Mouse (Mus musculus): ENCODE measurements around the gene Pbx2. TPM values are rescaled to one million over a fixed set of nuclear protein-coding genes. Genes with fewer than 3 reads are reported as not detected.

Pbx2 gene
- polyA plus RNA-seq, 1 experiment from 2014 or later = 13.2 TPM

DNA sequence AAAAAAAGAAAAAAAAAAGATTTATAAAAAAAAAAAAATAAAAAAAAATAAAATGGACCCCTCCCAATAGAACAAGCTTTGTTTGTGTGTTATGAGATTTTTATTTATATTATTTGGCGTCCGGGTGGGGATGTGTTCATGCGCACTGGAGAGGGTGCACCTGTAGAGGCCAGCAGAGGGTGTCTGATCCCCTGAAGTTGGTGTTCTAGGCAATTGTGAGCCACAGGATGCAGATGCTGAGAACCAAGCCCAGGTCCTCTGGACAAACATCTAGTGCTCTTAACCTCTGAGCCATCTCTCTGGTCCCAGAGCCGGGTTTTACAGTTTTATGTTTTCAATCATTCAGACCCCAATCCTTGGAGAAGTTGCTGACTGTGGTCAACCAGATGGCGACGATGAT lies 30.6 kb upstream of the Pbx2 start:
- WGBS = 89% methylated on average over 6 of the region's 6 CpGs
- Histone ChIP-seq H3K36me3 (no peaks in the 10 kb centered on the region), H3K4me3 (no peak overlapping the region), H3K9ac (no peak overlapping the region), H3K9me3 (replicated peaks) (no peaks in the 10 kb centered on the region), H3K4me1 (replicated peaks) (peaks cover 12% of the 10 kb centered on the region), H3K27ac (ENCODE audit: poor library complexity, severe bottlenecking) (no peak overlapping the region), H3K27me3 (replicated peaks) (no peaks in the 10 kb centered on the region), H3K4me2 (no peak overlapping the region)
- ATAC-seq (ENCODE audit: insufficient number of reproducible peaks, low FRiP score) = no peak

DNA sequence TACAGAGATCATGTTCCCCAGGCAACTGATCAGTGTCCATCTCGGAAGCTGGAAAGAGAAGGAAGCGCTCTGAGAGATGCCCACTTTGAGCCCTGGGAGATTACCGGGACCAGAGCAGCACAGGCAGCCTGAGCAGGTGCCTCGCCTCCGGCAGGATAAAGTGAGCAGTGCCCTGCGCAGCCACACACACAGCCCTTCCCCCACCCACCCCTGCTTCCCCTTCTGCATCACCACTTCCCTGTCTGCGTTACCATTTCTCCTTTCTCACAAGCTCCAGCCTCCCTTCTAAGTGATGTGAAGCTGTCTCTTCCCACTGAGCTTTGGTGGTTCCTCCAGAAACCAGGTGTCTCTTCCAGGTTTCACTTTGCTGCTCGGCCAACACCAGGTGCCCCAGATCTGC lies 29.9 kb upstream of the Pbx2 start:
- Histone ChIP-seq H3K4me2 (peak overlapping the region; percentile 23; the same call in 1 of the 2 replicates), H3K4me1 (replicated peaks) (peaks cover 12% of the 10 kb centered on the region), H3K36me3 (no peaks in the 10 kb centered on the region), H3K9ac (no peak overlapping the region), H3K27ac (ENCODE audit: poor library complexity, severe bottlenecking) (peak overlapping the region; percentile 10; the same call in 1 of the 2 replicates), H3K9me3 (replicated peaks) (no peaks in the 10 kb centered on the region), H3K27me3 (replicated peaks) (no peaks in the 10 kb centered on the region), H3K4me3 (no peak overlapping the region)
- no peak for ATAC-seq (ENCODE audit: insufficient number of reproducible peaks, low FRiP score)
- WGBS = 32% methylated on average over 8 of the region's 8 CpGs

DNA sequence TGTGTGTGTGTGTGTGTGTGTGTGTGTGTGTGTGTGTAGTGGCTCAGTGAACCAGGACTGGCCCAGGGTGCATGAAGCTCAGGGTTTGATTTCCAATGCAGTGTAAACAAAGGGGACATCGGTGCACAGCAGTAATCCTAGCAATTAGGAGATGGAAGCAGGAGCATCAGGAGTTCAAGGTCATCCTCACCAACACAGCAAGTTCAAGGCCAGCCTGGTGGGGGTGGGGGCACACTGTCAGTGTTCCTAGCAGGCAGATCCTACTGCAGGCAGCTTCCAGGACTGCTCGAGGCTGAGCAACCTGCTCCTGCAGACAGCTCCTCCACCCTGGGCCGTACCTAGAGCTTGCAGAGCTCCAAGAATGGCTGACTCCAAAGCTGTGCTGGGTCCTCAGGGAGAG lies 28.5 kb upstream of the Pbx2 start:
- Histone ChIP-seq H3K4me3 (no peak overlapping the region), H3K27ac (ENCODE audit: poor library complexity, severe bottlenecking) (no peak overlapping the region), H3K27me3 (replicated peaks) (peaks cover 8% of the 10 kb centered on the region; the same call in 1 of the 2 replicates), H3K9me3 (replicated peaks) (no peaks in the 10 kb centered on the region), H3K9ac (no peak overlapping the region), H3K4me2 (no peak overlapping the region), H3K4me1 (replicated peaks) (peaks cover 12% of the 10 kb centered on the region), H3K36me3 (no peaks in the 10 kb centered on the region)
- WGBS = 55% methylated on average over 3 of the region's 3 CpGs
- no peak for ATAC-seq (ENCODE audit: insufficient number of reproducible peaks, low FRiP score)

DNA sequence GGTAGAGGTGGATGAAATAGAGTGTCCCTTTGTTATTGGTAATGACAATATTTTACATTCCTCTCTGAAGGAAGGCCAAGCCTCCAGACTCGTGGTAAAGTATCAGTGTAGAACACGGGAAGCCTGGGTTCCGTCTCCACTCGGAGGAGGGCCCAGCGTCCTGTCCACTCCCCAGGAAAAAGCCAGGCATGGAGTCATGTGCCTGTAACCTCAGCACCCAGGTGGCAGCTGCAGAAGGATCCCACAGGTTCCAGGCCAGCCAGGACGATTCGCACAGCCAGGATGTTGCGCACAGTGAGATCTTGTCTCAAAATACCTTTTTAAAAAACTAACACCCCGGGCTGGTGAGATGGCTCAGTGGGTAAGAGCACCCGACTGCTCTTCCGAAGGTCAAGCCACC lies 27.7 kb upstream of the Pbx2 start:
- peaks cover 11% of the 10 kb centered on the region for H3K27me3 ChIP-seq (replicated peaks)
- ATAC-seq (ENCODE audit: insufficient number of reproducible peaks, low FRiP score) = no peak
- peaks cover 12% of the 10 kb centered on the region for H3K4me1 ChIP-seq (replicated peaks)
- 59% methylated on average over 11 of the region's 11 CpGs for WGBS
- H3K36me3 ChIP-seq = no peaks in the 10 kb centered on the region
- H3K9me3 ChIP-seq (replicated peaks) = no peaks in the 10 kb centered on the region
- no peak overlapping the region for H3K9ac ChIP-seq
- H3K27ac ChIP-seq (ENCODE audit: poor library complexity, severe bottlenecking) = no peak overlapping the region
- no peak overlapping the region for H3K4me2 ChIP-seq
- H3K4me3 ChIP-seq = no peak overlapping the region

DNA sequence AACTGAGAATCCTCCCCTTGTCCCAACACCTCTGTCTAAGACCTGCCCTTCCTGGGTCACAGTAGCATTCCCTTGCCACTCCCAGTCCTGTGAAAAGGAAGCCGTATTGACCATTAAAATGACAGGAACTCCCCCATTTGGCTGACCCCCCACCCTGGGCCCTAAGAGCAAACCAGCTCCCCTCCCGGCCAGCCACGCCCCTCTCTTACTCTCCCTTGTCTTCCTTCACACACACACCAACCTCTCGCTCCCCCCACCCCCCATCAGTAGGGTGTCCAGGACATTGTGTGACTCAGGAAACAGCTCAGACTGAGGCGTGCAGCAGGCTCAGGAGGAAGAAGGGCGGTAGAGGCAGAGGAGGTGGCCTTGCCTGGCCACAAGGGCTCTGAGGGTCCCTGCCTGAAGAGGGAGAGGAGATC lies 27.1 kb upstream of the Pbx2 start, which contains the start of gene Notch4:
Gene Notch4, plus strand, starts transcription at position 266 of the 419 bp plus-strand sequence.
- no peaks in the 10 kb centered on the region for H3K36me3 ChIP-seq
- H3K9ac ChIP-seq = peak within 1 kb of the TSS; percentile 55
- H3K4me2 ChIP-seq = peak within 1 kb of the TSS; percentile 62
- ATAC-seq (ENCODE audit: insufficient number of reproducible peaks, low FRiP score) = peak; percentile 71
- H3K4me3 ChIP-seq = peak within 1 kb of the TSS; percentile 28
- H3K4me1 ChIP-seq (replicated peaks) = peaks cover 12% of the 10 kb centered on the region
- WGBS = 6% methylated on average over 6 of the region's 6 CpGs
- peak within 1 kb of the TSS; percentile 86 for H3K27ac ChIP-seq (ENCODE audit: poor library complexity, severe bottlenecking)
- no peaks in the 10 kb centered on the region for H3K9me3 ChIP-seq (replicated peaks)
- H3K27me3 ChIP-seq (replicated peaks) = peaks cover 13% of the 10 kb centered on the region

DNA sequence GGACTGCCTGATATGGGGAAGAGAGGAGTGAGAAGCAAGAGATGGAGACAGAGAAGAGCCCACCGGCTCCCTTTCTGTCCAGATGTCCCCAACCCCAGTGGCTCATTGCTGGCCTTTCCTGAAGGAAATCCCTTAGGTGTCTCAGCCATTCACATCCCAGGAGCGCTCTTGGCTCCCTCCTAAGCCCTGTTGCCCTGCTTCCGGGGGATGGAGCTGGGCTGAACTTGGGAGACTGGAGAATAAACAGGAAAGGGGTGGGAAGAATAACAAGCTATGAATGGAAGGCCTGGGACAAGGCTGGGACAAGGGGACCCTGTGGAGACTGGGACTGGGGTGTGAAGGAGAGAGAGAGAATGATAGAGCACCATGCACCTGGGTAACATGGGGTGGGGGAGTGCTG lies 26.3 kb upstream of the Pbx2 start:
- peak; percentile 60 for ATAC-seq (ENCODE audit: insufficient number of reproducible peaks, low FRiP score)
- Histone ChIP-seq H3K9me3 (replicated peaks) (no peaks in the 10 kb centered on the region), H3K4me3 (peak overlapping the region; percentile 28), H3K27ac (ENCODE audit: poor library complexity, severe bottlenecking) (peak overlapping the region; percentile 86), H3K27me3 (replicated peaks) (peaks cover 16% of the 10 kb centered on the region), H3K4me2 (peak overlapping the region; percentile 62), H3K9ac (peak overlapping the region; percentile 55), H3K36me3 (no peaks in the 10 kb centered on the region), H3K4me1 (replicated peaks) (peaks cover 12% of the 10 kb centered on the region)
- WGBS = 21% methylated on average over 3 of the region's 3 CpGs

DNA sequence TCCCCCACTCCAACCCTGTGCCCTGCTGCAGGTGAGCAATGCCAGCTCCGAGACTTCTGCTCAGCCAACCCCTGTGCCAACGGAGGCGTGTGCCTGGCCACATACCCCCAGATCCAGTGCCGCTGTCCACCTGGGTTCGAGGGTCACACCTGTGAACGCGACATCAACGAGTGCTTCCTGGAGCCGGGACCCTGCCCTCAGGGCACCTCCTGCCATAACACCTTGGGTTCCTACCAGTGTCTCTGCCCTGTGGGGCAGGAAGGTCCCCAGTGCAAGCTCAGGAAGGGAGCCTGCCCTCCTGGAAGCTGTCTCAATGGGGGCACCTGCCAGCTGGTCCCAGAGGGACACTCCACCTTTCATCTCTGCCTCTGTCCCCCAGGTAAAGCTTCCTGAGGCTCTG lies 23.8 kb upstream of the Pbx2 start:
- Histone ChIP-seq H3K4me2 (no peak overlapping the region), H3K4me1 (replicated peaks) (peaks cover 12% of the 10 kb centered on the region), H3K4me3 (no peak overlapping the region), H3K9me3 (replicated peaks) (0 out of 2 replicates have a peak, but pooled peaks cover 3% of the 10 kb centered on the region), H3K36me3 (peaks cover 11% of the 10 kb centered on the region), H3K27me3 (replicated peaks) (peaks cover 19% of the 10 kb centered on the region), H3K9ac (no peak overlapping the region), H3K27ac (ENCODE audit: poor library complexity, severe bottlenecking) (no peak overlapping the region)
- no peak for ATAC-seq (ENCODE audit: insufficient number of reproducible peaks, low FRiP score)
- 68% methylated on average over 9 of the region's 9 CpGs for WGBS

DNA sequence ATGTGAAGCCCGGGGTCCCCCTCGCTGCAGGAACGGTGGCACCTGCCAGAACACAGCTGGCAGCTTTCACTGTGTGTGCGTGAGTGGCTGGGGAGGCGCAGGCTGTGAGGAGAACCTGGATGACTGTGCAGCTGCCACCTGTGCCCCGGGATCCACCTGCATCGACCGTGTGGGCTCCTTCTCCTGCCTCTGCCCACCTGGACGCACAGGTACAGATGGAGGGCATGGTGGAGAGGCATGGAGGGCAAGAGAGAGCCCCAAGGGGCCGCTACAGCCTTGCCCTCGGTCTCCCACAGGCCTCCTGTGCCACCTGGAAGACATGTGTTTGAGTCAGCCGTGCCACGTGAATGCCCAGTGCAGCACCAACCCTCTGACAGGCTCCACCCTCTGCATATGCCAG lies 22.6 kb upstream of the Pbx2 start:
- Histone ChIP-seq H3K4me1 (replicated peaks) (peaks cover 12% of the 10 kb centered on the region), H3K4me2 (no peak overlapping the region), H3K27me3 (replicated peaks) (peaks cover 19% of the 10 kb centered on the region), H3K9me3 (replicated peaks) (0 out of 2 replicates have a peak, but pooled peaks cover 3% of the 10 kb centered on the region), H3K36me3 (peaks cover 11% of the 10 kb centered on the region), H3K9ac (no peak overlapping the region), H3K27ac (ENCODE audit: poor library complexity, severe bottlenecking) (no peak overlapping the region), H3K4me3 (no peak overlapping the region)
- 79% methylated on average over 13 of the region's 13 CpGs for WGBS
- ATAC-seq (ENCODE audit: insufficient number of reproducible peaks, low FRiP score) = no peak

DNA sequence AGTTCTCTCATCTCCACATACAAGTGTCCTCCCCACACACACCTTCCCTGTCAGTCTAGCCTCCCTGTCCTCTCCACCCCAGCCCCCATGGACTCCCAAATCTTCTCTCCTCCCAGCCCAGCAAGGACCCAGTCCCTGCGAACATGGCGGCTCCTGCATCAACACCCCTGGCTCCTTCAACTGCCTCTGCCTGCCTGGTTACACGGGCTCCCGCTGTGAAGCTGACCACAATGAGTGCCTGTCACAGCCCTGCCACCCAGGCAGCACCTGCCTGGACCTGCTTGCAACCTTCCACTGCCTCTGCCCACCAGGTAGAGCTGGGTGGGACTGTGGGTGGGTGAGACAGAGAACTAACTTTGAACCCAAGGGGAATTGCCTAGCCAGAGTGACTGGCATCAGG lies 21.1 kb upstream of the Pbx2 start:
- H3K4me2 ChIP-seq = no peak overlapping the region
- WGBS = 60% methylated on average over 4 of the region's 4 CpGs

DNA sequence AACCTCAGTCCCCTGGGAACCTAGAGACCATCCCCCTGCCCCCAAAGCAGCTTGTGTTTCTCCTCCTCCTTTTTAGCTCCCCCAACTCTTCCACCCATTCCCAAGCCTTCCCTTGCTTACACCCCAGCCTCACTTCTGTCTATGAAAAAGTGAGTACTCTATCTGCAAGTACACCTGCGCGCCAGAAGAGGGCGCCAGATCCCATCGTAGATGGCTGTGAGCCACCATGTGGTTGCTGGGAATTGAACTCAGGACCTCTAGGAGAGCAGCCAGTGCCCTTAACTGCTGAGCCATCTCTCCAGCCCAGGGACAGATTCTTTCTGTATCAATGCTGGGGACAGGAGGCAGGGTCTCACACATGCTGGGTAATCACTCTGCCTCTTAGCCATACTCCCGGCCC lies 19.2 kb upstream of the Pbx2 start:
- Histone ChIP-seq H3K4me1 (replicated peaks) (no peaks in the 10 kb centered on the region), H3K4me3 (no peak overlapping the region), H3K27ac (ENCODE audit: poor library complexity, severe bottlenecking) (no peak overlapping the region), H3K9me3 (replicated peaks) (0 out of 2 replicates have a peak, but pooled peaks cover 3% of the 10 kb centered on the region), H3K4me2 (no peak overlapping the region), H3K27me3 (replicated peaks) (peaks cover 19% of the 10 kb centered on the region), H3K9ac (no peak overlapping the region), H3K36me3 (peaks cover 11% of the 10 kb centered on the region)
- no peak for ATAC-seq (ENCODE audit: insufficient number of reproducible peaks, low FRiP score)
- 14% methylated on average over 5 of the region's 5 CpGs for WGBS

More for the DNA sequence above, 21.1 kb upstream of the Pbx2 start:
- H3K27ac ChIP-seq (ENCODE audit: poor library complexity, severe bottlenecking) = no peak overlapping the region
- peaks cover 11% of the 10 kb centered on the region for H3K36me3 ChIP-seq
- peaks cover 19% of the 10 kb centered on the region for H3K27me3 ChIP-seq (replicated peaks)
- 0 out of 2 replicates have a peak, but pooled peaks cover under 1% of the 10 kb centered on the region for H3K4me1 ChIP-seq (replicated peaks)
- 0 out of 2 replicates have a peak, but pooled peaks cover 3% of the 10 kb centered on the region for H3K9me3 ChIP-seq (replicated peaks)
- no peak for ATAC-seq (ENCODE audit: insufficient number of reproducible peaks, low FRiP score)
- H3K4me3 ChIP-seq = no peak overlapping the region
- H3K9ac ChIP-seq = no peak overlapping the region

DNA sequence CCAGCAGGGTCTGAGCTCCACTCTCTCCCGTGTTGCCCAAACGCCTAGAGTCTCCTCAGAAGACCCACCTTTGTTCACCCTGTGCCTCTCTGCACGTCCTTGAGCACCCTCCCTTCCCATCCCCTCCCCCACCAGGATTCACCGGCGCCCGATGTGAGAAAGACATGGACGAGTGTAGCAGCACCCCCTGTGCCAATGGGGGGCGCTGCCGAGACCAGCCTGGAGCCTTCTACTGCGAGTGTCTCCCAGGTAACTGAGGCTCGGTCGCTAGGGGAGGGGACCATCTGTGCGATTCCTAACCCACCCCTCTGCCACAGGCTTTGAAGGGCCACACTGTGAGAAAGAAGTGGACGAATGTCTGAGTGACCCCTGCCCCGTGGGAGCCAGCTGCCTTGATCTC lies 18.7 kb upstream of the Pbx2 start:
- Histone ChIP-seq H3K9ac (no peak overlapping the region), H3K4me3 (no peak overlapping the region), H3K27me3 (replicated peaks) (peaks cover 14% of the 10 kb centered on the region), H3K4me2 (no peak overlapping the region), H3K36me3 (peaks cover 12% of the 10 kb centered on the region), H3K4me1 (replicated peaks) (no peaks in the 10 kb centered on the region), H3K27ac (ENCODE audit: poor library complexity, severe bottlenecking) (no peak overlapping the region), H3K9me3 (replicated peaks) (0 out of 2 replicates have a peak, but pooled peaks cover 3% of the 10 kb centered on the region)
- 16% methylated on average over 15 of the region's 15 CpGs for WGBS
- no peak for ATAC-seq (ENCODE audit: insufficient number of reproducible peaks, low FRiP score)

DNA sequence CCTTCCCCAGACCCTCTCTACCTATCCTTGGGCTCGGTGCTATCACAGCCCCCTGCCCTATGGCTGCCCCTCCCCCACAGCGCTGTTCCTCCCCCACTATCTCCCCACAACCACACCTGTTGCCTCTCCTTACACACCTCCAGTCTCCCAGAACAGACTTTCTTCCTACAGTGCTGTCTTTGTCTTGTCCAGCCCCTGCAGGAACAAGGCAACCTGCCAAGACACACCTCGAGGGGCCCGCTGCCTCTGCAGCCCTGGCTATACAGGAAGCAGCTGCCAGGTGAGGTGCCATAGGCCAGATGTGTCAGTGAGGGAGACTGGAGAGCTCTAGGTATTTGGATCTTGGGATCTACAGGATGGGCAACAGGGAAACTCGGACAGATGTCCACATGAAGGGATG lies 14.5 kb upstream of the Pbx2 start:
- no peak overlapping the region for H3K4me2 ChIP-seq
- no peak overlapping the region for H3K27ac ChIP-seq (ENCODE audit: poor library complexity, severe bottlenecking)
- no peak overlapping the region for H3K4me3 ChIP-seq
- 62% methylated on average over 5 of the region's 5 CpGs for WGBS
- H3K9ac ChIP-seq = no peak overlapping the region
- 0 out of 2 replicates have a peak, but pooled peaks cover 3% of the 10 kb centered on the region for H3K9me3 ChIP-seq (replicated peaks)
- ATAC-seq (ENCODE audit: insufficient number of reproducible peaks, low FRiP score) = no peak
- H3K4me1 ChIP-seq (replicated peaks) = no peaks in the 10 kb centered on the region
- H3K36me3 ChIP-seq = peaks cover 16% of the 10 kb centered on the region
- H3K27me3 ChIP-seq (replicated peaks) = no peaks in the 10 kb centered on the region

All from heart, embryonic 12.5 days (tissue).